Mouse (Mus musculus) T-cell, adult 2 months (primary cell): ENCODE data around the gene Dgke.
"Not testable (repeated sequence)": the region's sequence is repeated elsewhere in the genome, so short reads cannot be mapped to it uniquely, and the experiment has no call there.

Experiments used
- DNase-seq: peaks from one replicate; pipeline ENCODE4 v3.0.0; 2022; ENCODE audit warnings: low spot score

Dgke gene

DNA sequence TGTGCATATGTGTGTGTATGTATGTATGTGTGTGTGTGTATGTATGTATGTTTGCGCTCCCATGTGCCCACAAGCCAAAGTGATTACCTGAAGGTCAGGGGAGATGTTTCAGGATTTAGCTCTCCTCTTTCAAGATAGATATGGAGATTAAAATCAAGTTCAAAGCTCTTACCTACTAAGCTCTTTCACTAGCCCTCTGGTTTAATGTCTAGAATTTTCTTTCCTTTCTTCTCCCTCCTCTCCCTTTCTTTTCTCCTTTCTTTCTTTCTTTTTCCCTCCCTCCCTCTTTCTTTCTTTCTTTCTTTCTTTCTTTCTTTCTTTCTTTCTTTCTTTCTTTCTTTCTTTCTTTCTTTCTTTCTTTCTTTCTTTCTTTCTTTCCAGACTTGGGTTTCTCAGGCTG, at the start of gene Dgke:
Dgke (minus strand) TSS at position 101 of the 400 bp plus-strand sequence.
- no peak for DNase-seq

DNA sequence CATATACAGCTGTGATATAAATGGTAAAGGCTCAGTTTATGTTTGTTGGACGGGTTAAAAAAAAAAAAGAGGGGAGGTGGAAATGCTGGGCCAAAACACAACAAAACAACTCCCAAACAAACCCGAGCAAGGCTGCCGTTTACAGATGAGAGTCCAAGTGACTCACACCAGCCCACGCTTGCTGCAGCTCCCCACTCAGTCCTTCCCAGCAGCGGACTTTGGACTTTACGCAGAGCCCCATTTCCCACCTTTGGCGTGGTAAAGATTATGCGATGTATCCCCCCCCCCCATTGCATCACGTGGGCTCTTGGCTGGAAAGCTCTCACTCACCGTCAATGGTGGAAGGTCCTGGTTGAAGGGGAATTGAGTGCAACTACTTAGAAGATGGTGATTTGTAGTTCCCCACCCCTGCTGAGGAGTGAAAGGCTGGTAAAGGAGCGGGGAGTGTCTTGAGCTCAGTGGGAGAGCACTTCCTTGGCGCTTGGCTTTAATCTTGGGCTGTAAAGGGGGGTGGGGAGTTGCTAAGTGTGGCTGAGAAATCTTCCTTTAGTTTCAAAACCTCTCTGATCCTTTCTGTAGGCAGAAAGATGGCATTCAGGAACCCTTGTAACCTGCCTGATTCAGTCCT, 40.6 kb upstream of the Dgke start:
- no peak for DNase-seq

DNA sequence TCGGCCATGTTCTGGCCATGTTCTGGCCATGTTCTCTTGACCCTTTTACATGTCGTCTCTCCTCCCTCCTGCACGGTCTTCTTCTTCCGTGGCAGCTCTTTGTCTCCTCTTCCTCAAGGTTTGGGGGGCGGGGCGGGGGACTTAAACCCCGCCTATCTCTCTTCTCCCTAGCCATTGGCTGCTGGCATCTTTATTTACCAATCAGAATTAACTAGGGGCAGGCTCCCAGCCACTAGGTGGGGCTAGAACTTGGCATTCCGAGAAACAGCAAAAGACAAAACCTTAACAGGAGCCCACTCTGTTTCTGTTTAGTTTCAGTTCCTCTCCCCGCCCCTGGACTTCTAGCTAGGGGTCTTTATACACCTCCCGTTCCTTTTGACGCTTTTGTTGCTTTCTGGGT, 39.2 kb upstream of the Dgke start:
- peak; percentile 28 for DNase-seq

DNA sequence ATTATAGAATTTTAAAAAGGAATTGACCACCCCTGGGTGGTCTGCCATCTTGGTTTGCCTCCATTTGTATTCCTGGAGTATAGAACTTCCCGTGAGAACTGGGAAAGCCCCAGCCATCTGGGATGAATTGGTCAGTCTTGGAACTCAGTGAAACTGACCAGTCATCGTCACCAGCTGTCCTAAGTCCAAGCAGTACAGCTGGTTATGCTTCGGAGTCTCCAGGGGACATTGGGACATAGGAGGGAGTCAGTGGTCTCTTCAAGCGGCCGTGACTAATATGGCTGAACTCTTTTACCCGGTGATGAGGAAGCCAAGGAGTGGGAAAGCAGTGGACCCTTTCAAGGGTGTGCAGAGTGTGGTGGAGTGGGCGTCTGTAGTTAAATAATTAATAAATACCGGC, 38.6 kb upstream of the Dgke start:
- DNase-seq, result no peak

DNA sequence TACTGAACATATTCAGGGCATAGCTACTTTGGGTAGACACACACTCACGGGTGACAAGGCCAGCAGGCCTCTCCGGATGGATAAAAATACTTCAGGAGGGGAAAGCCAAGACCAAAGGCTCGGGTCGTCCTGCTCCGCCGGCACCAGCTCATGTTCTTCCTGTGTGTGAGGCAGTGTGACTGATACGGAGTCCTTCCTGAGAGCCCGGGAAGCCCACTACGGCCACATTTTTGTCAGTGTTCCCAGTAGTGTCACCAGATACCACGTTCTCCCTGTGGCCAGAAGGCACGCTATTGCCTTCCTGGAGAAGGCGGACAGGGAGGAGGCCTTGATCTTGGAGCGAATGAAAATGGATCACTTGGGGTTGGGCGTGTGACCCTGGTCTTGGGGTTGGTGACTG, 36.5 kb upstream of the Dgke start:
- no peak for DNase-seq

DNA sequence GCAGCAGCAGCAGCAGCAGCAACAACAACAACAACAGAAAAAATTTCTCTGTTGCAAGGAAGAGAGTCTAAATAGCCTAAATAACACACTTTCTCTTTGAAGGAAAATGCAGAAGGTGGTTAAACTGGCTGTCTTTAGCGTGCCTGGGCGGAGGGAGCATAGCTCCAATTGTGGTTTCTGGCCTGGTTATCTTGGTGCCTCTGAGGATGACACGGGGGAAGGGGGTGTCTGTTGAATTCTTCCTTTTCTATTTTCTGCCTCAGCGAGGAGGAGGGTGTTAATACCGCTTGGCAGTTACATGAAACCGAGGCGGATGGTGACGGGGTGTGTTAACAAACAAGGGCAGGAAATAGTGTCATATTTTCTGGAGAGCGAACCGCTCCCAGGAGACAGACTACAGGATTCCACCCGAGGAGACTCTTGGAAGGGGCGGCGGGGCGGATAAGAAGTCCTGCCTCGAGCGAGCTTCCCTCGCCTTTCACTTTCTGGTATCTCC, 34.2 kb upstream of the Dgke start:
- DNase-seq, result peak; percentile 46

- peak; percentile 88 for DNase-seq
Measured at GRCm38 (mm10) chr11:89100403-89100802, 33.8 kb upstream of the Dgke start.

GRCm38 (mm10) chr11:89098930-89099329, 32.3 kb upstream of the Dgke start:
- no peak for DNase-seq

GRCm38 (mm10) chr11:89098083-89098835, 31.6 kb upstream of the Dgke start:
- DNase-seq, result no peak

GRCm38 (mm10) chr11:89097292-89097691, 30.6 kb upstream of the Dgke start:
- not testable (repeated sequence) for DNase-seq

DNA sequence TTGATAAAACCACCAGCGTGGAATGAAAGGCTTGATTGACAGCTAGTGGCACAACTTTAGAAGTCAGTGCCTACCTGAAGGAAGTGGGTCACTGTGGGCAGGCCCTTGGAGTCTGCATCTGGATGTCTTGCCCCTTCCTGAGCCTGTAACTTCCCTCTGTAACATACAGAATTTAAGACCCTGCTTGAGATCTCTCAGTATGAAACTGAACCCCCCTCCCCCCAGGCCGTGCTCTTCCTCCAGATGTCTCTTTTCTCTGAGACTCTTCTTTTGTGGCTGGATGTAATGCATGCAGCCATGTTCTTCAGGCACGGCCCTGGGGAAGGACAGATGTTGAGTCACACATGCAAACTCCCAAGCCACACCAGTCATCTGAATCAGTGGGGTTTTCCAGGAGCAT, 28.7 kb upstream of the Dgke start:
- DNase-seq, result no peak

DNA sequence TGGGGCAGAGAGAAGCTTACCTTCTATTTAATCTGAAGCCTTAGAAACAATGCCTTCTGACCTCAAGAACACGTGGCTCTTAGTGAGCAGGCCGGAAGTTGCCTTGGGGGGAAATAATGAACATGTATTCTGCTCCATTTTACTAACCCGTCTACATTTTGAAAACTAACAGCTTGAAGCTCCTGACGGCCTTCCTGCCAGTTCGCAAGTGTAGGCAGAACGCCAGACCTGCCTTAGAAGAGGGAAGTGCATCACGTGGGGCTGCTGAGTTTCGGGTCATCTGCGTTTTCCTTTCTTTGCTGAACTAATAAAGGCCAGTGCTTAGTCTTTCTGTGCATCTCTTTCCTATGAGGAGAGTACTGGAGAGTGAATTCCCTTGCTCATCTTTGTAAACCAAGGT, 26.1 kb upstream of the Dgke start:
- DNase-seq, result peak; percentile 22

DNA sequence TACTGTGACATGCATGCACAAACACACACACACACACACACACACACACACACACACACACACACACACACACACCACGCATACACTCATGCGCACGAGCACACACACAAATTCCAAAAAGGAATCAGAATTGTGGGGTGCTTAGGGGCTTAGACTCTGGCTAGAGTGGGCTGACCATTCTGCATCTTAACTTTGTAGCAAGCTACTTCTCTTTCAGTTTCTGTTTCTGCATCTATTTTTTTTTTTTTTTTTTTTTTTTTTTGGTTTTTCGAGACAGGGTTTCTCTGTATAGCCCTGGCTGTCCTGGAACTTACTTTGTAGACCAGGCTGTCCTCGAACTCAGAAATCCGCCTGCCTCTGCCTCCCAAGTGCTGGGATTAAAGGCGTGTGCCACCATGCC, 23.7 kb upstream of the Dgke start:
- not testable (repeated sequence) for DNase-seq

- no peak for DNase-seq
Measured at GRCm38 (mm10) chr11:89088754-89089153, 22.1 kb upstream of the Dgke start.

DNA sequence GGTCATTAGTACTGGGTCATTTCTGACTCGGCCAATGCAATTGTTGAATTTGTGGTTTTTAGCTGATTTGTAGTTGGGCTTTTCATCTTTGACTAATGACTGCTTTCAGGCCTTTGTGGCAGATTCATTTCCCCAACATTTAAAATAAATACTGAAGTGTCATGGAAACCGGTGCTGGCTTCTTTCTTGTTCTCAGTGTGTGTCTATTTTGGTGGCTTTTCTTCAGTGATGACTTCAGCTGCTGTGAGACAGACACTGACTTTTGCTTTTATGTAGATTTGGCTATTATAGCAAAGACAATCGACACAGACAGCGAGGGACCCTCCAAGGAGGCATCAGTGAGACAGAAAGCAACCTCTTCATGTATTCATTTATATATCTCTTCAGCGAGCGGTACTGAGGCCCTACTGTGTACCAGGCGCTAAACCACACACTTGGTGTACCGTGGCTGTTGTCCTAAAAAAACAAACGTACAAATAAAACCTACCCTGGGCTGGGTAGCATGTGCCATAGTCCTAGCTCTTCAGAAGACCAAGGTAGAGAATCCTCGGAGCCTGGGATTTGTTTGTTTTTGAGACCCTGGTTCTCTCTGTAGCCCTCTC, 19.7 kb upstream of the Dgke start:
- DNase-seq, result no peak

DNA sequence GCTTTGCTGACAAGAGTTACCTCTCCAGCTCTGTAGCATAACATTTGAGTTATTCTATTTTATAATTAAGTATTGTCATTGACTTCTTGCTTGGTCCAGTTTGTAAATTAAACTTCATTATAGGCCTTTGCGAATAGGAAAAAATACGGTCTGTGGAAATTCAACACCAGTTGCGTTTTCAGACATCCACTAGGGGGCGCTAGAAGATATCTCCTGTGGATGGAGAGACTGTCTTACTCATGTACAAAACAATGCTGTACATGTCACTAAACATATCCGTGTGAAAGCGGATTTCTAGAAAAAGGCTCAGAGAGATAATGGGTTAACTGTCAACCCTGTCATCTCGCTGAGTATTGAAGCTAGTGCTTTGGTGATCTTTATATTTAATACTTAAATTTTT, 18.0 kb upstream of the Dgke start:
- peak; percentile 56 for DNase-seq

GRCm38 (mm10) chr11:89082691-89083090, 16.0 kb upstream of the Dgke start:
- DNase-seq, result not testable (repeated sequence)

DNA sequence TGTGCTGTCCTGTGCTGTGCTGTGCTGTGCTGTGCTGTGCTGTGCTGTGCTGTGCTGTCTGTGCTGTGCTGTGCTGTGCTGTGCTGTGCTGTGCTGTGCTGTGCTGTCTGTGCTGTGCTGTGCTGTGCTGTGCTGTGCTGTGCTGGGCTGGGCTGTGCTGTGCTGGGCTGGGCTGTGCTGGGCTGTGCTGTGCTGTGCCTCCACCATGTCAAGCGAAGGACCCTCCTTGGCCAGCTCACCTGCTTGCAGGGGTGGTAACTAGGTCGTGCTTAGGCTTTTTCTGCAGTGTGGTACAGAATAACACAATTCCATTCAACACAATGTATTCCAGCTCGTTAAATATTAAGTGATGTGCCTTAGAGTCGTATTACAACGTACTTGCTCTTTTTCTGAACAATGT, 15.3 kb upstream of the Dgke start:
- DNase-seq, result not testable (repeated sequence)

DNA sequence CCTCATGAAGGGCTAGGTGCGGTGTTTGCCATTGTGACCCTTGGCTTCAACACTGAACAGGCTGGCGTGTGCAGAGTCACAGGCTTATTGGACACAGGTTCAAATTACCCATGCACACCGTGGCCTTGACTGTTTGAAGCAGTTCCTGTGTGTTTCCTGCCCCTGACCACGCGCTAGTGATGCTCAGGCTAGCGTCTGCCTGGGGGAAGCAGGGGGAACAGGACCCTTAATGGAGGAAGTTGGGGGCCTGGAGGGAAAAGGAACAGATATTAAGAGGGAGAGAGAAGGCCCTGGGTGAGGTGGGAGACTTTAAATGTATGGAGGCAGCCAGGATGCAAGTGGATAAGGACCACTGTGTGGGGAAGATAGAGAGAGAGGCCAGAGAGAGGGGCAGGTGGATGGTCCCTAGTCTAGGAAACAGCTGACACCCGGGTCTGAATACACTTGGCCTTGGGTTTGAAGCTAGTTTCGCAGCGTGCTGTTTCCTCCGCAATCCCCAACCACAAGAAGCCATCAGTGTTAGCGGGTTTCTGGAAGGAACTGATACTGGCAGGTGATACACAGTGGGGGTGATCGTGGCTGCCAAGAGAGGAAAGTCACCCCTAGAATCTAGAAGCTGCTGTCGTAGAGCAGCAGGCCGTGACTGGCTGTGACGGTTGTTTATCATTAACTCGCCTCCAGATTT, 12.5 kb upstream of the Dgke start:
- DNase-seq, result no peak

DNA sequence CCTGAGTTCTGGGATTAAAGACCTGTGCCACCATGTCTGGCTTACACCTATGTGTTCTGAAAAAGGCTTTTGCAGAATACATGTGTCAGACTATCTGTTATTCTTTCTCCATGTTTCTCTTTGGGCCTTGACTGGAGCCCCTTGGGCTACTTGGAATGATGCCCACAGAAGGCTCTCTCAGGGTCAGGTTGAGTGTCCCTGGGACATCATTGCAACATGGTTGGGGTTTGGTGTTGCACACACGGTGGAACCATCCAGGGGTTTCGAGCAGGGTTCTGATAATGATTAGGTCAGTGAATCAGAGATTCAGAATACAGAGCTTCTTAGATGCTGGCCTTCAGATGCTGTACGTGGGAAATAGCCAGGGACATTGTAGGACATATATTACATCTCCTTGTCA, 11.7 kb upstream of the Dgke start:
- DNase-seq, result no peak

DNA sequence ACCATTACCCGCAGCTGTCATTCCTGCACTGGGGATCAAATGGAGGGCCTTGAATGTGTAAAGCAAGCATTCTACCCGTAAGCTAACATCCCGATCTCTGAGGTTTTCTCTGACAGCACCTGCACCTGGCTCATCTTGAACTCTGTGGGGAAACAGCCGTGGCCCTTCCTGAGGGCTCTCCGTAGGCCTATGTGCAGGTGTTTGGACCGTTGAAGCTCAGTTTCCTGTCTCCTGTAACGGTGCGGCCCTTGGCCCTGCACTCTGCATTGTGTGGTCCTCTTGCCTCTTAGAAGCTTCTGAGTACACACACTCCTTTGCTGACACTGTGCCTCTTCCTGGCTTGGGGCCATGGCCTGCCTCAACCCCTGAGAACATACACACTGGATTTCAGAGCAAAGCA, 11.0 kb upstream of the Dgke start:
- DNase-seq, result no peak

DNA sequence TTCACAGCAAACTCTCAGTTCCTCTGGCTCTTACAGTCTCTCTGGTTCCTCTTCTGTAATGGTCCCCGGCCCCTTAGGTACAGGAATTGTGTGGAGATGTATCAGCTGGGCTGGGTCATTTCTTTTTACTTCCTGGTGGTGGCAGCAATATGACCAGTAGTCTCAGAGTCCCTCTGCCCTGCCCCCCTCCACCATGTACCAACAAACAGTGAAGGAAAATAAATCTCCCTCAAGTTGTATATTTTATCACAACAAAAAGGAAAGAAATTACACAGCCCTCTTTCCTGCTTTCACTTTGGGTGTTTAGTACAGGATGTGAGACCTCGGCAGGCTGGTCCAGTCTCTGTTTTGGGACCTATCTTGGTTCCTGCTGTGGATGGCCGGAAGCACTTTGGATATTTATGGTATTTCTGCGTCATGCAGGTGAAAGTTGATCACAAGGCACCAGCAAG, 9.7 kb upstream of the Dgke start:
- no peak for DNase-seq
